Mouse (Mus musculus) thymus, adult 2 months (tissue): Measurements from ENCODE around the gene Egfem1.

Experiments used
- CTCF ChIP-seq: fragments of 200-500 bp; IDR thresholded peaks from 2 replicates; pipeline ENCODE4 v1.5.1; 2012; ENCODE audit warnings: mild to moderate bottlenecking, control low read depth, low read length, moderate library complexity, borderline replicate concordance; ENCODE audit not compliant: control insufficient read depth, poor library complexity, insufficient read depth; ENCODE audit errors: extremely low read depth
- POLR2A ChIP-seq: fragments of 200-500 bp; IDR thresholded peaks from 2 replicates; pipeline ENCODE4 v1.6.1; 2012; ENCODE audit warnings: mild to moderate bottlenecking, low read length, control low read depth, moderate library complexity; ENCODE audit not compliant: control insufficient read depth, poor library complexity, insufficient read depth; ENCODE audit errors: extremely low read depth

- TF ChIP-seq CTCF: no peak
- TF ChIP-seq POLR2A: no peak
These were observed 623 bp downstream of the Egfem1 start for GRCm38 (mm10) chr3:29082296-29082995.
